Mouse (Mus musculus): ENCODE measurements around the gene Amn1. TPM values are rescaled to one million over a fixed set of nuclear protein-coding genes. Genes with fewer than 3 reads are reported as not detected.
"Not testable (repeated sequence)": the region's sequence is repeated elsewhere in the genome, so short reads cannot be mapped to it uniquely, and the experiment has no call there.

The Amn1 gene
- polyA plus RNA-seq, 1 experiment from 2014 or later: 110 TPM

GRCm38 (mm10) chr6:149189340-149189922 lies 919 bp upstream of the Amn1 start:
- Histone ChIP-seq H3K9me3 (ENCODE audit: control insufficient read depth, low read length) (no peaks in the 10 kb centered on the region), H3K27me3 (ENCODE audit: control insufficient read depth, insufficient read depth, low read length) (no peaks in the 10 kb centered on the region), H3K4me3 (replicated peaks; ENCODE audit: low read length) (no peak overlapping the region), H3K9ac (no peak overlapping the region), H3K27ac (no peak overlapping the region), H3K36me3 (replicated peaks; ENCODE audit: control insufficient read depth, insufficient read depth) (0 out of 2 replicates have a peak, but pooled peaks cover 2% of the 10 kb centered on the region), H3K4me1 (replicated peaks; ENCODE audit: control insufficient read depth, insufficient read depth, low read length) (peaks cover 22% of the 10 kb centered on the region), H3K4me2 (replicated peaks) (no peak overlapping the region)
- no peak for DNase-seq (ENCODE audit: low spot score)
- ATAC-seq (ENCODE audit: low FRiP score): no peak
- WGBS: 94% methylated on average over 16 of the region's 16 CpGs

- 35% methylated on average over 8 of the region's 8 CpGs for WGBS
- H3K4me3 ChIP-seq (replicated peaks; ENCODE audit: low read length): peak overlapping the region; percentile 85
- peak overlapping the region; percentile 97 for H3K27ac ChIP-seq
- H3K4me1 ChIP-seq (replicated peaks; ENCODE audit: control insufficient read depth, insufficient read depth, low read length): peaks cover 22% of the 10 kb centered on the region
- no peak for DNase-seq (ENCODE audit: low spot score)
- 0 out of 2 replicates have a peak, but pooled peaks cover 7% of the 10 kb centered on the region for H3K36me3 ChIP-seq (replicated peaks; ENCODE audit: control insufficient read depth, insufficient read depth)
- H3K9ac ChIP-seq: peak overlapping the region; percentile 96
- no peaks in the 10 kb centered on the region for H3K9me3 ChIP-seq (ENCODE audit: control insufficient read depth, low read length)
- peak overlapping the region; percentile 77 for H3K4me2 ChIP-seq (replicated peaks)
- peak; percentile 83 for ATAC-seq (ENCODE audit: low FRiP score)
- H3K27me3 ChIP-seq (ENCODE audit: control insufficient read depth, insufficient read depth, low read length): no peaks in the 10 kb centered on the region
Observed at GRCm38 (mm10) chr6:149188925-149189257, 379 bp upstream of the Amn1 start.

GRCm38 (mm10) chr6:149187371-149187770 lies 1.1 kb downstream of the Amn1 start:
- Histone ChIP-seq H3K27me3 (ENCODE audit: control insufficient read depth, insufficient read depth, low read length) (no peaks in the 10 kb centered on the region), H3K4me1 (replicated peaks; ENCODE audit: control insufficient read depth, insufficient read depth, low read length) (peaks cover 22% of the 10 kb centered on the region), H3K36me3 (replicated peaks; ENCODE audit: control insufficient read depth, insufficient read depth) (peaks cover 21% of the 10 kb centered on the region), H3K4me3 (replicated peaks; ENCODE audit: low read length) (peak overlapping the region; percentile 85), H3K4me2 (replicated peaks) (peak overlapping the region; percentile 77), H3K27ac (no peak overlapping the region), H3K9ac (peak overlapping the region; percentile 96), H3K9me3 (ENCODE audit: control insufficient read depth, low read length) (no peaks in the 10 kb centered on the region)
- 76% methylated on average over 1 of the region's 1 CpGs for WGBS
- DNase-seq (ENCODE audit: low spot score) (no peak), ATAC-seq (ENCODE audit: low FRiP score) (no peak)

- peaks cover 51% of the 10 kb centered on the region for H3K36me3 ChIP-seq (replicated peaks; ENCODE audit: control insufficient read depth, insufficient read depth)
- H3K4me3 ChIP-seq (replicated peaks; ENCODE audit: low read length): no peak overlapping the region
- H3K4me1 ChIP-seq (replicated peaks; ENCODE audit: control insufficient read depth, insufficient read depth, low read length): peaks cover 22% of the 10 kb centered on the region
- H3K4me2 ChIP-seq (replicated peaks): no peak overlapping the region
- ATAC-seq (ENCODE audit: low FRiP score) (no peak), DNase-seq (ENCODE audit: low spot score) (no peak)
- no peak overlapping the region for H3K27ac ChIP-seq
- no peak overlapping the region for H3K9ac ChIP-seq
- H3K9me3 ChIP-seq (ENCODE audit: control insufficient read depth, low read length): peaks cover 2% of the 10 kb centered on the region
- no peaks in the 10 kb centered on the region for H3K27me3 ChIP-seq (ENCODE audit: control insufficient read depth, insufficient read depth, low read length)
- 98% methylated on average over 1 of the region's 1 CpGs for WGBS
Observed at GRCm38 (mm10) chr6:149184007-149184406, 4.5 kb downstream of the Amn1 start.

- H3K36me3 ChIP-seq (replicated peaks; ENCODE audit: control insufficient read depth, insufficient read depth): peaks cover 90% of the 10 kb centered on the region
- H3K27me3 ChIP-seq (ENCODE audit: control insufficient read depth, insufficient read depth, low read length): no peaks in the 10 kb centered on the region
- H3K4me1 ChIP-seq (replicated peaks; ENCODE audit: control insufficient read depth, insufficient read depth, low read length): no peaks in the 10 kb centered on the region
- H3K9ac ChIP-seq: no peak overlapping the region
- no peak for DNase-seq (ENCODE audit: low spot score)
- no peak for ATAC-seq (ENCODE audit: low FRiP score)
- H3K9me3 ChIP-seq (ENCODE audit: control insufficient read depth, low read length): peaks cover 14% of the 10 kb centered on the region
- no peak overlapping the region for H3K4me2 ChIP-seq (replicated peaks)
- H3K4me3 ChIP-seq (replicated peaks; ENCODE audit: low read length): no peak overlapping the region
- H3K27ac ChIP-seq: no peak overlapping the region
Observed at GRCm38 (mm10) chr6:149179064-149179463, 9.4 kb downstream of the Amn1 start.

GRCm38 (mm10) chr6:149174932-149175570 lies 13.5 kb downstream of the Amn1 start:
- H3K36me3 ChIP-seq (replicated peaks; ENCODE audit: control insufficient read depth, insufficient read depth): peaks cover 59% of the 10 kb centered on the region
- H3K4me1 ChIP-seq (replicated peaks; ENCODE audit: control insufficient read depth, insufficient read depth, low read length): no peaks in the 10 kb centered on the region
- H3K9ac ChIP-seq: no peak overlapping the region
- DNase-seq (ENCODE audit: low spot score): no peak
- H3K27me3 ChIP-seq (ENCODE audit: control insufficient read depth, insufficient read depth, low read length): no peaks in the 10 kb centered on the region
- no peak overlapping the region for H3K4me2 ChIP-seq (replicated peaks)
- no peak for ATAC-seq (ENCODE audit: low FRiP score)
- WGBS: 86% methylated on average over 3 of the region's 3 CpGs
- H3K4me3 ChIP-seq (replicated peaks; ENCODE audit: low read length): no peak overlapping the region
- H3K9me3 ChIP-seq (ENCODE audit: control insufficient read depth, low read length): peaks cover 14% of the 10 kb centered on the region
- no peak overlapping the region for H3K27ac ChIP-seq

- H3K9me3 ChIP-seq (ENCODE audit: control insufficient read depth, low read length): peaks cover 12% of the 10 kb centered on the region
- no peak overlapping the region for H3K27ac ChIP-seq
- H3K36me3 ChIP-seq (replicated peaks; ENCODE audit: control insufficient read depth, insufficient read depth): peaks cover 58% of the 10 kb centered on the region
- no peaks in the 10 kb centered on the region for H3K4me1 ChIP-seq (replicated peaks; ENCODE audit: control insufficient read depth, insufficient read depth, low read length)
- 79% methylated on average over 4 of the region's 4 CpGs for WGBS
- DNase-seq (ENCODE audit: low spot score): no peak
- no peaks in the 10 kb centered on the region for H3K27me3 ChIP-seq (ENCODE audit: control insufficient read depth, insufficient read depth, low read length)
- H3K4me3 ChIP-seq (replicated peaks; ENCODE audit: low read length): no peak overlapping the region
- no peak overlapping the region for H3K9ac ChIP-seq
- H3K4me2 ChIP-seq (replicated peaks): no peak overlapping the region
- ATAC-seq (ENCODE audit: low FRiP score): no peak
Observed at GRCm38 (mm10) chr6:149173831-149174625, 14.5 kb downstream of the Amn1 start.

GRCm38 (mm10) chr6:149169965-149170364 lies 18.5 kb downstream of the Amn1 start:
- not testable (repeated sequence) for DNase-seq (ENCODE audit: low spot score); H3K27ac ChIP-seq; H3K9ac ChIP-seq; H3K4me2 ChIP-seq (replicated peaks); ATAC-seq (ENCODE audit: low FRiP score); H3K4me3 ChIP-seq (replicated peaks; ENCODE audit: low read length); H3K27me3 ChIP-seq (ENCODE audit: control insufficient read depth, insufficient read depth, low read length); H3K9me3 ChIP-seq (ENCODE audit: control insufficient read depth, low read length); H3K4me1 ChIP-seq (replicated peaks; ENCODE audit: control insufficient read depth, insufficient read depth, low read length)
- WGBS: 88% methylated on average over 4 of the region's 4 CpGs
- peaks cover 57% of the 10 kb centered on the region for H3K36me3 ChIP-seq (replicated peaks; ENCODE audit: control insufficient read depth, insufficient read depth)

- Histone ChIP-seq H3K36me3 (replicated peaks; ENCODE audit: control insufficient read depth, insufficient read depth) (peaks cover 61% of the 10 kb centered on the region), H3K4me1 (replicated peaks; ENCODE audit: control insufficient read depth, insufficient read depth, low read length) (no peaks in the 10 kb centered on the region), H3K9me3 (ENCODE audit: control insufficient read depth, low read length) (no peaks in the 10 kb centered on the region), H3K4me3 (replicated peaks; ENCODE audit: low read length) (no peak overlapping the region), H3K27me3 (ENCODE audit: control insufficient read depth, insufficient read depth, low read length) (no peaks in the 10 kb centered on the region), H3K27ac (no peak overlapping the region), H3K4me2 (replicated peaks) (no peak overlapping the region), H3K9ac (no peak overlapping the region)
- no peak for DNase-seq (ENCODE audit: low spot score)
- ATAC-seq (ENCODE audit: low FRiP score): no peak
- WGBS: 95% methylated on average over 2 of the region's 2 CpGs
Observed at GRCm38 (mm10) chr6:149168436-149168835, 20.1 kb downstream of the Amn1 start.
